Comparison of ENCODE assay signal across 16 mouse cellular contexts in genomic region chr1:107917037-107917436, GRCm38 (mm10).
DNase-seq lines count a peak whose midpoint lies in the region; ATAC-seq and TF ChIP-seq lines count a peak whose summit lies in the region.
"Had no signal": no experiment of that assay in that cellular context is flagged by ENCODE, and none has a peak within 500 bp of the region (broad histone marks: within the 10 kb centered on the region; RNA-seq: fewer than 3 reads in every experiment).

No protein-coding gene starts in this region.

- 28% methylated on average over 5 of the region's 5 CpGs for WGBS in liver, adult 2 months
- WGBS in liver, postnatal 0 days (ENCODE audit: insufficient replicate concordance), result 50% methylated on average over 5 of the region's 5 CpGs
- 10% methylated on average over 5 of the region's 5 CpGs for WGBS in heart, postnatal 0 days
- 55% methylated on average over 5 of the region's 5 CpGs for WGBS in forebrain, embryonic 15.5 days

- no peaks in the 10 kb centered on the region for H3K36me3 ChIP-seq in liver, adult 2 months (ENCODE audit: control insufficient read depth, insufficient read depth, low read length)
- no peaks in the 10 kb centered on the region for H3K36me3 ChIP-seq in liver, postnatal 0 days (replicated peaks; ENCODE audit: insufficient read depth, low read length)
- H3K36me3 ChIP-seq in heart, postnatal 0 days (replicated peaks; ENCODE audit: control insufficient read depth, insufficient read depth, low read length), result no peaks in the 10 kb centered on the region
- H3K36me3 ChIP-seq in forebrain, embryonic 15.5 days, result no peaks in the 10 kb centered on the region
- H3K36me3 ChIP-seq: hindbrain, embryonic 15.5 days; limb, embryonic 15.5 days had no signal

- intact Hi-C loops in gastrocnemius, adult 2 months (cut with DNase I), result no loop called here

- H3K4me1 ChIP-seq in liver, adult 2 months (ENCODE audit: control insufficient read depth, insufficient read depth, low read length), result peaks cover 6% of the 10 kb centered on the region; the same call in 1 of the 2 replicates
- H3K4me1 ChIP-seq in liver, postnatal 0 days (ENCODE audit: insufficient read depth), result no peaks in the 10 kb centered on the region
- peaks cover 4% of the 10 kb centered on the region; the same call in 1 of the 2 replicates for H3K4me1 ChIP-seq in heart, postnatal 0 days (ENCODE audit: control insufficient read depth, insufficient read depth)
- H3K4me1 ChIP-seq in forebrain, embryonic 15.5 days, result 0 out of 2 replicates have a peak, but pooled peaks cover 5% of the 10 kb centered on the region
- H3K4me1 ChIP-seq: limb, embryonic 15.5 days had no signal

- H3K9me3 ChIP-seq in liver, postnatal 0 days (ENCODE audit: low read length), result no peaks in the 10 kb centered on the region
- no peaks in the 10 kb centered on the region for H3K9me3 ChIP-seq in heart, postnatal 0 days (replicated peaks; ENCODE audit: control insufficient read depth, low read length)
- H3K9me3 ChIP-seq in forebrain, embryonic 15.5 days, result no peaks in the 10 kb centered on the region
- H3K9me3 ChIP-seq: hindbrain, embryonic 15.5 days; limb, embryonic 15.5 days had no signal

- no peak overlapping the region for H3K27ac ChIP-seq in gastrocnemius, adult 2 months
- H3K27ac ChIP-seq in liver, adult 2 months (replicated peaks; ENCODE audit: insufficient read depth, low read depth, low read length), result no peak overlapping the region
- H3K27ac ChIP-seq in liver, postnatal 0 days (ENCODE audit: low read depth), result no peak overlapping the region
- peak overlapping the region; percentile 90 for H3K27ac ChIP-seq in heart, postnatal 0 days (ENCODE audit: low read depth)
- H3K27ac ChIP-seq in forebrain, embryonic 15.5 days (replicated peaks), result no peak overlapping the region
- H3K27ac ChIP-seq: hindbrain, embryonic 15.5 days; limb, embryonic 15.5 days had no signal

- no peak for TF ChIP-seq POLR2A in liver, adult 2 months (IDR thresholded peaks at IDR 0.05; ENCODE audit: extremely low read depth, insufficient read depth, low read length)

- no peak overlapping the region for H3K9ac ChIP-seq in liver, adult 2 months (ENCODE audit: low read depth, low read length)
- H3K9ac ChIP-seq in liver, postnatal 0 days (replicated peaks), result no peak overlapping the region
- no peak overlapping the region for H3K9ac ChIP-seq in heart, postnatal 0 days (replicated peaks; ENCODE audit: low read depth, low read length)
- no peak overlapping the region for H3K9ac ChIP-seq in forebrain, embryonic 15.5 days (replicated peaks)
- H3K9ac ChIP-seq: hindbrain, embryonic 15.5 days; limb, embryonic 15.5 days had no signal

- peak; percentile 18 for DNase-seq in gastrocnemius, adult 2 months
- no peak for DNase-seq in gastrocnemius, postnatal 4 days (ENCODE audit: low spot score in 2 of 2)
- DNase-seq in liver, adult 2 months (ENCODE audit: extremely low read depth, low read depth, low spot score), result peak; percentile 83
- no peak for DNase-seq in liver, postnatal 0 days
- DNase-seq in heart, postnatal 0 days (ENCODE audit: low spot score), result peak; percentile 69
- peak; percentile 27 for DNase-seq in retina, postnatal 1 day
- no peak for DNase-seq in left cerebral cortex, adult 11 months (ENCODE audit: low spot score)
- DNase-seq: cerebellum, adult 9-10 months; gastrocnemius, postnatal 36 days; layer of hippocampus, postnatal 36 days; midbrain, embryonic 14.5 days; thymus, postnatal 14 days had no signal

- no peaks in the 10 kb centered on the region for H3K79me2 ChIP-seq in liver, adult 2 months (ENCODE audit: control insufficient read depth, insufficient read depth, low read length)

- H3K4me2 ChIP-seq in liver, postnatal 0 days (ENCODE audit: low read depth, low read length), result no peak overlapping the region
- peak overlapping the region; percentile 50 for H3K4me2 ChIP-seq in heart, postnatal 0 days (ENCODE audit: low read depth, low read length)
- no peak overlapping the region for H3K4me2 ChIP-seq in forebrain, embryonic 15.5 days (replicated peaks)
- H3K4me2 ChIP-seq: hindbrain, embryonic 15.5 days; limb, embryonic 15.5 days had no signal

- no peak for TF ChIP-seq EP300 in liver, postnatal 0 days (IDR thresholded peaks at IDR 0.05; ENCODE audit: low read depth)
- TF ChIP-seq EP300 in heart, postnatal 0 days (IDR thresholded peaks at IDR 0.05; ENCODE audit: low read depth), result peak; percentile 89

- TF ChIP-seq CTCF in gastrocnemius, adult 2 months (IDR thresholded peaks at IDR 0.05), result no peak
- no peak for TF ChIP-seq CTCF in liver, adult 2 months (IDR thresholded peaks at IDR 0.05; ENCODE audit: low read depth, low read length)
- no peak for TF ChIP-seq CTCF in liver, postnatal 0 days (IDR thresholded peaks at IDR 0.05; ENCODE audit: low read depth)
- TF ChIP-seq CTCF in heart, postnatal 0 days (IDR thresholded peaks at IDR 0.05; ENCODE audit: low read depth), result no peak

- H3K27me3 ChIP-seq in liver, adult 2 months (ENCODE audit: control insufficient read depth, insufficient read depth, low read length), result no peaks in the 10 kb centered on the region
- H3K27me3 ChIP-seq in liver, postnatal 0 days (ENCODE audit: insufficient read depth, low read length), result no peaks in the 10 kb centered on the region
- H3K27me3 ChIP-seq in heart, postnatal 0 days (ENCODE audit: control insufficient read depth, insufficient read depth, low read length), result no peaks in the 10 kb centered on the region
- H3K27me3 ChIP-seq in forebrain, embryonic 15.5 days, result no peaks in the 10 kb centered on the region
- H3K27me3 ChIP-seq: hindbrain, embryonic 15.5 days; limb, embryonic 15.5 days had no signal

- no peak for ATAC-seq in liver, postnatal 0 days
- ATAC-seq in heart, postnatal 0 days (ENCODE audit: insufficient read depth, low read depth), result peak; percentile 92
- no peak for ATAC-seq in forebrain, embryonic 15.5 days (replicated peaks)
- ATAC-seq: forebrain, embryonic 16.5 days had no signal

- H3K4me3 ChIP-seq in gastrocnemius, adult 2 months, result no peak overlapping the region
- H3K4me3 ChIP-seq in liver, adult 2 months (ENCODE audit: insufficient read depth, low read depth, low read length), result no peak overlapping the region
- H3K4me3 ChIP-seq in liver, postnatal 0 days (ENCODE audit: low read depth, low read length), result no peak overlapping the region
- H3K4me3 ChIP-seq in heart, postnatal 0 days (ENCODE audit: low read depth, low read length), result peak overlapping the region; percentile 0
- no peak overlapping the region for H3K4me3 ChIP-seq in forebrain, embryonic 15.5 days
- H3K4me3 ChIP-seq: hindbrain, embryonic 15.5 days; limb, embryonic 15.5 days had no signal

Comparison
In these comparisons a context has a peak if more than half of its experiments do, and no peak if none do; other contexts are left out.
1. DNase-seq: peak in gastrocnemius, adult 2 months (single experiment), liver, adult 2 months (single experiment), heart, postnatal 0 days (single experiment) and retina, postnatal 1 day (single experiment); none in gastrocnemius, postnatal 4 days (0 of 2), liver, postnatal 0 days (single experiment) and left cerebral cortex, adult 11 months (single experiment).